Mouse (Mus musculus) T-helper 1 cell (primary cell): Measurements from ENCODE around the gene Xpa.

Experiments used
- in situ Hi-C: fragments of 300-600 bp; cut with MboI, MseI; formaldehyde crosslinking; loops from one replicate; pipeline ENCODE4 v1.15.1; 2025; ENCODE audit warnings: high pct_unique_total_duplicates

Gene Xpa

GRCm38 (mm10) chr4:46151903-46152544, 44.1 kb downstream of the Xpa start:
- in situ Hi-C loops, result no loop called here

GRCm38 (mm10) chr4:46146881-46147280, 49.2 kb downstream of the Xpa start:
- in situ Hi-C loops, result no loop called here

GRCm38 (mm10) chr4:46144323-46144722, 51.8 kb downstream of the Xpa start:
- in situ Hi-C loops, result loop anchor here (5.0 kb wide), 1 partner anchor 48 kb away; no protein-coding TSS in a partner anchor

GRCm38 (mm10) chr4:46138287-46139222, 57.6 kb downstream of the Xpa start, which contains the start of the genes Ncbp1 and Tstd2:
TSS of gene Ncbp1 (plus strand) at chr4:46138613.
TSS of gene Tstd2 (minus strand) at chr4:46138694.
- in situ Hi-C loops, result no loop called here

GRCm38 (mm10) chr4:46137629-46138286, 58.4 kb downstream of the Xpa start:
- in situ Hi-C loops, result no loop called here

GRCm38 (mm10) chr4:46131791-46132190, 64.3 kb downstream of the Xpa start:
- in situ Hi-C loops, result no loop called here

- in situ Hi-C loops, result no loop called here
Measured at GRCm38 (mm10) chr4:46130221-46130620, 65.9 kb downstream of the Xpa start.

- in situ Hi-C loops, result loop anchor here (10.0 kb wide), 1 partner anchor 175 kb away; no protein-coding TSS in a partner anchor
Measured at GRCm38 (mm10) chr4:46129311-46130004, 66.7 kb downstream of the Xpa start.

- in situ Hi-C loops, result loop anchor here (10.0 kb wide), 1 partner anchor 172 kb away; no protein-coding TSS in a partner anchor
Measured at GRCm38 (mm10) chr4:46126541-46126940, 69.6 kb downstream of the Xpa start.

GRCm38 (mm10) chr4:46123358-46123757, 72.8 kb downstream of the Xpa start:
- in situ Hi-C loops, result loop anchor here (10.0 kb wide), 1 partner anchor 169 kb away; no protein-coding TSS in a partner anchor

GRCm38 (mm10) chr4:46120767-46121166, 75.3 kb downstream of the Xpa start:
- in situ Hi-C loops, result loop anchor here (10.0 kb wide), 1 partner anchor 166 kb away; no protein-coding TSS in a partner anchor

- in situ Hi-C loops, result loop anchor here (10.0 kb wide), 1 partner anchor 165 kb away; no protein-coding TSS in a partner anchor
Measured at GRCm38 (mm10) chr4:46119514-46120094, 76.5 kb downstream of the Xpa start.

- in situ Hi-C loops, result no loop called here
Measured at GRCm38 (mm10) chr4:46117536-46117935, 78.6 kb downstream of the Xpa start.

- in situ Hi-C loops, result no loop called here
Measured at GRCm38 (mm10) chr4:46116544-46117175, 79.5 kb downstream of the Xpa start.

- in situ Hi-C loops, result no loop called here
Measured at GRCm38 (mm10) chr4:46115308-46115707, 80.8 kb downstream of the Xpa start.

GRCm38 (mm10) chr4:46111361-46111760, 84.8 kb downstream of the Xpa start:
- in situ Hi-C loops, result no loop called here

GRCm38 (mm10) chr4:46110084-46110483, 86.0 kb downstream of the Xpa start:
- in situ Hi-C loops, result no loop called here
